Mouse (Mus musculus) kidney, embryonic 15.5 days (tissue): ENCODE measurements around the gene Fam83d. TPM values are rescaled to one million over a fixed set of nuclear protein-coding genes. Genes with fewer than 3 reads are reported as not detected.

Experiments used
- ATAC-seq: fragments of 200-750 bp; cut with Nextera tagmentation; replicated peaks from 2 replicates; pipeline ENCODE4 v1.8.0; 2017; ENCODE audit warnings: moderate TSS enrichment; ENCODE audit not compliant: low FRiP score
- H3K27ac ChIP-seq: fragments of 300-500 bp; sonication (generic); 2 replicates; pipeline ENCODE4 v1.5.1; 2015; ENCODE audit warnings: mild to moderate bottlenecking, inconsistent platforms
- H3K27me3 ChIP-seq: fragments of 300-500 bp; sonication (generic); 2 replicates; pipeline ENCODE4 v1.6.1; 2015; ENCODE audit warnings: inconsistent platforms
- H3K36me3 ChIP-seq: fragments of 300-500 bp; sonication (generic); 2 replicates; pipeline ENCODE4 v1.6.1; 2015; ENCODE audit warnings: inconsistent platforms
- H3K4me1 ChIP-seq: fragments of 300-500 bp; sonication (generic); 2 replicates; pipeline ENCODE4 v1.6.1; 2015; ENCODE audit warnings: inconsistent platforms
- H3K4me2 ChIP-seq: fragments of 300-500 bp; sonication (generic); 2 replicates; pipeline ENCODE4 v1.6.1; 2015; ENCODE audit warnings: moderate library complexity, mild to moderate bottlenecking, inconsistent platforms
- H3K4me3 ChIP-seq: fragments of 300-500 bp; sonication (generic); replicated peaks from 2 replicates; pipeline ENCODE4 v1.5.1; 2015; ENCODE audit warnings: mild to moderate bottlenecking, inconsistent platforms
- H3K9ac ChIP-seq: fragments of 300-500 bp; sonication (generic); 2 replicates; pipeline ENCODE4 v1.6.1; 2015; ENCODE audit warnings: mild to moderate bottlenecking, inconsistent platforms
- H3K9me3 ChIP-seq: fragments of 300-500 bp; sonication (generic); replicated peaks from 2 replicates; pipeline ENCODE4 v1.6.1; 2016; ENCODE audit warnings: inconsistent platforms
- WGBS: fragments of 180-500 bp; shearing (Covaris S2); methylation state at CpG from one replicate; pipeline ENCODE4 v1.1.7; 2015; ENCODE audit warnings: mixed read lengths; 5-methylcytosine and 5-hydroxymethylcytosine counted together
- microRNA-seq: library from miRNA; unstranded; fragments of <30 nt; microRNA quantifications from one replicate; pipeline ENCODE4, GENCODE M21; 2016
- polyA plus RNA-seq: library from polyadenylated mRNA; unstranded; fragments of >200 nt; fragmentation: Nextera tagmentation; extraction: Ambion mirVana; gene quantifications from 2 replicates; pipeline ENCODE4 v1.2.1, GENCODE M21; 2015

Fam83d gene
- polyA plus RNA-seq, 1 experiment from 2014 or later, result 50.7 TPM

DNA sequence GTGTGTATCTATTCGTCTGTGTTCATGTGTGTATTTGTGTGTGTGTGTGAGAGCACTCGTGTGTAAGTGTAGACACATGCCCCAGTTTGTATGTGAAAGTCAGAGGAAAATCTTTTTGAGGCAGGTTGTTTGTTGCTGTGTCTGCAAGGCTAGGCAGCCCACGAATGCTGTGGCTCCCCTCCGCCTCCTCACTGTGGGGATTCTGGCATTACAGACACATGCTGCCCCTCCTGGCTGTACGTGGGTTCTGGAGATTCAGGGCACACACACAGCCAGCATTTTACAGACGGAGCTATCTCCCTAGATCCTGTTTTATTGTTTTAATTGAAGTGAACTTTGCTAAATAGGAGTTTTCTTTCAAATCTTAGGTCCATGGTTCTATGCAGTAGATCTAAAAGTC lies 61.9 kb downstream of the Fam83d start:
- no peak overlapping the region for H3K4me3 ChIP-seq
- H3K4me2 ChIP-seq, result no peak overlapping the region
- H3K4me1 ChIP-seq, result no peaks in the 10 kb centered on the region
- H3K9ac ChIP-seq, result no peak overlapping the region
- H3K9me3 ChIP-seq, result no peaks in the 10 kb centered on the region
- H3K27ac ChIP-seq, result no peak overlapping the region
- H3K27me3 ChIP-seq, result no peaks in the 10 kb centered on the region
- WGBS, result 81% methylated on average over 6 of the region's 6 CpGs
- H3K36me3 ChIP-seq, result peaks cover 89% of the 10 kb centered on the region
- ATAC-seq, result no peak

DNA sequence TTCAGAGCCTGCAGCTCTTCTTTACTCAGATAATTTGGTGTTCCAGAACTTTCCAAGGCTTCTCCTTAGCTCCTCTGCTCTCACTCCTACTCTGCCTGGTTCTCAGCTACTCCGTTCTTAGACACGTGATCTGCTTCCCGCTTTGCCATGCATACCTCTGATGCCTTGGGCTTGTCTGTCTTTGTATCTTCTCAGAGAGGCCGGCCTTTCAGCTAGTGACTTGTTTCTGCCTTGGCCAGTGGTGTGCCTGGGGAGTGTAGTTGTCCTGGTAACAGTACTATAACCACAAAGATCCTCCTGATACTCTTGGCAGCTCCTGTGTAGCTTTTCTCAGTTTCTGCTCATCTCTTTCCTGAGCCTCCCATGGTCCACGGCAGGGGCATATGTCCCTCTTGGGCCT lies 65.3 kb downstream of the Fam83d start:
- H3K36me3 ChIP-seq, result peaks cover 92% of the 10 kb centered on the region
- no peak overlapping the region for H3K4me3 ChIP-seq
- ATAC-seq, result no peak
- H3K27ac ChIP-seq, result no peak overlapping the region
- WGBS, result 75% methylated on average over 5 of the region's 5 CpGs
- H3K4me2 ChIP-seq, result no peak overlapping the region
- H3K9me3 ChIP-seq, result no peaks in the 10 kb centered on the region
- H3K27me3 ChIP-seq, result no peaks in the 10 kb centered on the region
- H3K4me1 ChIP-seq, result no peaks in the 10 kb centered on the region
- H3K9ac ChIP-seq, result no peak overlapping the region

DNA sequence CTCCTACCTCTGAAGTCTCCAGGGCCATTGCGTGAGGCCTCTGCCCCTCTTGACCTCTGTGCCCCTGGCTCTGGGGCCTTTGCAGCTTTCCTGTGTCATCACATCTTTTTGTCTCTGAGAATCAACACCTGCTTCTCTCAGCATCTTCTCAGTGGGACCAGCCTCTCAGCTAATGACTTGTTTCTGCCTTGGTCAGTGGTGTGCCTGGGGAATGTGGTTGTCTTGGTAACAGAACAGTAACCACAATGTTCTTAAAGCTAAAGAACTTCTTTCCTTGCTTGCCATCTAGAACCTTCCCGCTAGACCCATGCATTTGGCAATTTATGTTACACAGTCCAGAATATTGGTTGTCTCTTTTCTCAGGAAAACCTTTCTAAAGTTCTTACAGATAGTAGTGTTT lies 65.8 kb downstream of the Fam83d start:
- ATAC-seq, result no peak
- Histone ChIP-seq H3K4me2 (no peak overlapping the region), H3K9ac (no peak overlapping the region), H3K4me1 (no peaks in the 10 kb centered on the region), H3K36me3 (peaks cover 92% of the 10 kb centered on the region), H3K9me3 (no peaks in the 10 kb centered on the region), H3K4me3 (no peak overlapping the region), H3K27me3 (no peaks in the 10 kb centered on the region), H3K27ac (no peak overlapping the region)
- 79% methylated on average over 2 of the region's 2 CpGs for WGBS

Small RNA genes lying within 50 kb of the gene (microRNA-seq; reads per million reads assigned to microRNA genes)
- gene Gm26141, result not detected

Other genes starting within 250 kb of the Fam83d start
- gene Slc32a1, start 157.3 kb upstream of the Fam83d start, polyA plus RNA-seq, result 0.12 and 0.14 TPM in 2 replicates
- 10.9 and 12.3 TPM in 2 replicates for gene Actr5, start 143.2 kb upstream of the Fam83d start, polyA plus RNA-seq
- gene Ppp1r16b, start 102.7 kb upstream of the Fam83d start, polyA plus RNA-seq, result 14.9 and 15.3 TPM in 2 replicates
- 17.7 and 18.0 TPM in 2 replicates for gene Dhx35, start 26.7 kb downstream of the Fam83d start, polyA plus RNA-seq